In the genomic region with DNA sequence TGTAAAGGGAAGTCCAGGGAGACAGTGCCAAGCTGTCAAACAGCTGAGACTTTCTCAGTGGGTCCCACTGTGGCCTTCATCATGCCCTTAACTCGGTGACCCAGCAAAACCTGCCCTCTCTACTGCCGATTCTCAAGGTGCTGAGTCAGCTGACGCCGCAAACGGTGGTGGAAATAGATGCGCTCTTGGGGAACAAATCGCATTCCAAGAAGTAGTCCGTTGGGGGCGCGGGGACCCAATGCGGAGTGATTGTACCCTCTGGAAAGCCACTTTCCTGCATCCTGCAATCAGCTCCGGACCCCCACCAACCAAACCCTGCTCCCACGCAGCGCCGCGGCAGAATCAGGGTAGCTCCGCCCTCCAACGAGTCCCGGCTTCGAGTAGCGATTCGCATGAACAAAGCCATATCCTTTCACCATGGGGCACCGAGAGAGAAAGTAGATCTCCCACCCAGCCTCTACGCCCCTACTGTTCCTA, we compare ENCODE assay signal across 8 mouse cellular contexts. TPM values are rescaled to one million over a fixed set of nuclear protein-coding genes. Genes with fewer than 3 reads are reported as not detected.
A peak's percentile ranks its signal among the peaks of the same experiment; 100 is the strongest.
DNase-seq lines count a peak whose midpoint lies in the region; ATAC-seq and TF ChIP-seq lines count a peak whose summit lies in the region.

No protein-coding gene starts in this region.

- 0 out of 2 replicates have a peak, but pooled peaks cover 2% of the 10 kb centered on the region for H3K4me1 ChIP-seq in cortical plate, adult 2 months (ENCODE audit: control insufficient read depth, insufficient read depth, low read length)
- H3K4me1 ChIP-seq in hindbrain, embryonic 16.5 days (ENCODE audit: control insufficient read depth, insufficient read depth, low read depth, low read length), result peaks cover 12% of the 10 kb centered on the region

- TF ChIP-seq POLR2A in cortical plate, adult 2 months (IDR thresholded peaks at IDR 0.05; ENCODE audit: extremely low read depth, insufficient read depth, low read length), result peak; percentile 90

- peak overlapping the region; percentile 30 for H3K27ac ChIP-seq in cortical plate, adult 2 months (ENCODE audit: insufficient read depth, low read length)
- peak overlapping the region; percentile 78 for H3K27ac ChIP-seq in hindbrain, embryonic 16.5 days (ENCODE audit: low read depth, low read length)

- no peak for TF ChIP-seq CTCF in cortical plate, adult 2 months (IDR thresholded peaks at IDR 0.05; ENCODE audit: extremely low read depth, insufficient read depth, low read length)

- WGBS in hindbrain, embryonic 16.5 days, result 1% methylated on average over 24 of the region's 24 CpGs

- peak; percentile 47 for DNase-seq in gastrocnemius, adult 18-20 months (ENCODE audit: low spot score)
- DNase-seq in left cerebral cortex, adult 11 months (ENCODE audit: low spot score), result peak; percentile 57
- peak; percentile 62 for DNase-seq in lung, postnatal 25 days (ENCODE audit: low spot score)
- peak; percentile 80 for DNase-seq in ovary, postnatal 36 days (ENCODE audit: low spot score)
- peak; percentile 80 for DNase-seq in thymus, postnatal 25 days

- H3K9me3 ChIP-seq in hindbrain, embryonic 16.5 days (ENCODE audit: control insufficient read depth, low read length), result no peaks in the 10 kb centered on the region

- no peaks in the 10 kb centered on the region for H3K36me3 ChIP-seq in hindbrain, embryonic 16.5 days (ENCODE audit: control insufficient read depth, insufficient read depth, low read length)

- peak overlapping the region; percentile 70 for H3K4me2 ChIP-seq in hindbrain, embryonic 16.5 days (ENCODE audit: low read length)

- H3K4me3 ChIP-seq in cortical plate, adult 2 months (ENCODE audit: insufficient read depth, low read length), result peak overlapping the region; percentile 44
- peak overlapping the region; percentile 49 for H3K4me3 ChIP-seq in hindbrain, embryonic 16.5 days (ENCODE audit: low read length)

- H3K27me3 ChIP-seq in hindbrain, embryonic 16.5 days (replicated peaks; ENCODE audit: control insufficient read depth, insufficient read depth, low read length), result no peaks in the 10 kb centered on the region

- ATAC-seq in activated CD4-positive, CD25-positive, alpha-beta regulatory T cell, adult 4 months, result peak; percentile 75
- ATAC-seq in hindbrain, embryonic 16.5 days, result peak; percentile 85

- H3K9ac ChIP-seq in hindbrain, embryonic 16.5 days (ENCODE audit: low read depth, low read length), result peak overlapping the region; percentile 68

RNA-seq across cellular contexts. Expression of a gene that starts 5.9 kb away (rescaled TPM):
- polyA plus RNA-seq in activated CD4-positive, CD25-positive, alpha-beta regulatory T cell, adult 4 months (2017; shearing (Covaris generic)), result under 1 TPM; 0.31 to 0.89 TPM
- polyA plus RNA-seq in cortical plate, adult 2 months (2012; rRNA removed), result 96.5 and 106 TPM in 2 replicates
- under 1 TPM in 1 of 2 experiments, not detected in 1; 0.09 TPM for total RNA-seq in gastrocnemius, adult 18-20 months (2021)
- 4.9 and 6.0 TPM in 2 replicates for polyA plus RNA-seq in hindbrain, embryonic 16.5 days (2015; fragmentation: Nextera tagmentation; extraction: Ambion mirVana)

RNA-seq across cellular contexts. Expression of a gene that starts 8.2 kb away (rescaled TPM):
- 100 to 1,000 TPM; 109 to 112 TPM for polyA plus RNA-seq in activated CD4-positive, CD25-positive, alpha-beta regulatory T cell, adult 4 months (2017; shearing (Covaris generic))
- 73.9 and 77.0 TPM in 2 replicates for polyA plus RNA-seq in cortical plate, adult 2 months (2012; rRNA removed)
- 10 to 100 TPM; 43.4 to 44.8 TPM for total RNA-seq in gastrocnemius, adult 18-20 months (2021)
- polyA plus RNA-seq in hindbrain, embryonic 16.5 days (2015; fragmentation: Nextera tagmentation; extraction: Ambion mirVana), result 177 and 185 TPM in 2 replicates

RNA-seq across cellular contexts. Expression of a gene that starts 8.3 kb away (rescaled TPM):
- 1 to 10 TPM; 2.4 to 3.4 TPM for polyA plus RNA-seq in activated CD4-positive, CD25-positive, alpha-beta regulatory T cell, adult 4 months (2017; shearing (Covaris generic))
- 142 and 144 TPM in 2 replicates for polyA plus RNA-seq in cortical plate, adult 2 months (2012; rRNA removed)
- under 1 TPM; 0.25 to 0.43 TPM for total RNA-seq in gastrocnemius, adult 18-20 months (2021)
- polyA plus RNA-seq in hindbrain, embryonic 16.5 days (2015; fragmentation: Nextera tagmentation; extraction: Ambion mirVana), result 239 and 257 TPM in 2 replicates

RNA-seq across cellular contexts. Expression of a gene that starts 8.4 kb away (rescaled TPM):
- polyA plus RNA-seq in activated CD4-positive, CD25-positive, alpha-beta regulatory T cell, adult 4 months (2017; shearing (Covaris generic)), result 10 to 100 TPM in 1 of 2 experiments, 1 to 10 TPM in 1; 9.2 to 10.7 TPM
- 25.4 and 32.3 TPM in 2 replicates for polyA plus RNA-seq in cortical plate, adult 2 months (2012; rRNA removed)
- total RNA-seq in gastrocnemius, adult 18-20 months (2021), result 1 to 10 TPM; 1.2 to 1.7 TPM
- 15.5 and 16.4 TPM in 2 replicates for polyA plus RNA-seq in hindbrain, embryonic 16.5 days (2015; fragmentation: Nextera tagmentation; extraction: Ambion mirVana)

RNA-seq across cellular contexts. Expression of a gene that starts 37.2 kb away (rescaled TPM):
- 10 to 100 TPM; 58.7 to 62.7 TPM for polyA plus RNA-seq in activated CD4-positive, CD25-positive, alpha-beta regulatory T cell, adult 4 months (2017; shearing (Covaris generic))
- 242 and 274 TPM in 2 replicates for polyA plus RNA-seq in cortical plate, adult 2 months (2012; rRNA removed)
- total RNA-seq in gastrocnemius, adult 18-20 months (2021), result 1 to 10 TPM; 5.7 to 7.9 TPM
- polyA plus RNA-seq in hindbrain, embryonic 16.5 days (2015; fragmentation: Nextera tagmentation; extraction: Ambion mirVana), result 68.0 and 73.2 TPM in 2 replicates

Comparison
In these comparisons a context has a peak if more than half of its experiments do, and no peak if none do; other contexts are left out.
1. Peak in every context shown above with its lines: DNase-seq, ATAC-seq, H3K4me3 ChIP-seq and H3K27ac ChIP-seq.
2. RNA of a gene that starts 5.9 kb away (polyA plus RNA-seq): 96.5 to 106 TPM in cortical plate, adult 2 months; 4.9 to 6.0 TPM in hindbrain, embryonic 16.5 days and 0.31 to 0.89 TPM in activated CD4-positive, CD25-positive, alpha-beta regulatory T cell, adult 4 months; every median in the first group is over 10 times any median in the second.
3. RNA of a gene that starts 8.3 kb away (polyA plus RNA-seq): 239 to 257 TPM in hindbrain, embryonic 16.5 days and 142 to 144 TPM in cortical plate, adult 2 months; 2.4 to 3.4 TPM in activated CD4-positive, CD25-positive, alpha-beta regulatory T cell, adult 4 months; every median in the first group is over 10 times any median in the second.